Mouse (Mus musculus): ENCODE measurements around the gene Cd83. TPM values are rescaled to one million over a fixed set of nuclear protein-coding genes. Genes with fewer than 3 reads are reported as not detected.

Cd83 gene
- polyA plus RNA-seq (2016; fragmentation: Nextera tagmentation; extraction: Ambion mirVana): 2.9 and 3.4 TPM in 2 replicates

GRCm38 (mm10) chr13:43784725-43785711 lies at the start of gene Cd83:
TSS of gene Cd83 (plus strand) at chr13:43784775.
- Histone ChIP-seq H3K4me3 (peak within 1 kb of the TSS; percentile 76), H3K27ac (replicated peaks) (peak within 1 kb of the TSS; percentile 83), H3K36me3 (replicated peaks) (no peaks in the 10 kb centered on the region), H3K9me3 (no peaks in the 10 kb centered on the region), H3K4me1 (peaks cover 49% of the 10 kb centered on the region), H3K27me3 (replicated peaks; ENCODE audit: low read depth, poor library complexity, severe bottlenecking) (peaks cover 94% of the 10 kb centered on the region)
- 4% methylated on average over 73 of the region's 73 CpGs for WGBS
- DNase-seq (ENCODE audit: low spot score): peak; percentile 68

GRCm38 (mm10) chr13:43739598-43740275 lies 44.8 kb upstream of the Cd83 start:
- H3K36me3 ChIP-seq (replicated peaks): no peaks in the 10 kb centered on the region
- H3K9me3 ChIP-seq: 0 out of 2 replicates have a peak, but pooled peaks cover 3% of the 10 kb centered on the region
- H3K27me3 ChIP-seq (replicated peaks; ENCODE audit: low read depth, poor library complexity, severe bottlenecking): no peaks in the 10 kb centered on the region
- peak overlapping the region; percentile 55 for H3K27ac ChIP-seq (replicated peaks)
- peak; percentile 86 for DNase-seq (ENCODE audit: low spot score)
- no peak overlapping the region for H3K4me3 ChIP-seq
- WGBS: 36% methylated on average over 15 of the region's 15 CpGs
- H3K4me1 ChIP-seq: peaks cover 7% of the 10 kb centered on the region; the same call in 1 of the 2 replicates

GRCm38 (mm10) chr13:43740276-43740608 lies 44.3 kb upstream of the Cd83 start:
- 84% methylated on average over 7 of the region's 7 CpGs for WGBS
- no peak for DNase-seq (ENCODE audit: low spot score)
- peaks cover 7% of the 10 kb centered on the region; the same call in 1 of the 2 replicates for H3K4me1 ChIP-seq
- 0 out of 2 replicates have a peak, but pooled peaks cover 3% of the 10 kb centered on the region for H3K9me3 ChIP-seq
- H3K36me3 ChIP-seq (replicated peaks): no peaks in the 10 kb centered on the region
- no peaks in the 10 kb centered on the region for H3K27me3 ChIP-seq (replicated peaks; ENCODE audit: low read depth, poor library complexity, severe bottlenecking)
- 0 out of 2 replicates have a peak overlapping the region, but pooled peaks have one; percentile 55 for H3K27ac ChIP-seq (replicated peaks)
- no peak overlapping the region for H3K4me3 ChIP-seq

- Histone ChIP-seq H3K4me3 (no peak overlapping the region), H3K9me3 (0 out of 2 replicates have a peak, but pooled peaks cover 3% of the 10 kb centered on the region), H3K27me3 (replicated peaks; ENCODE audit: low read depth, poor library complexity, severe bottlenecking) (no peaks in the 10 kb centered on the region), H3K27ac (replicated peaks) (no peak overlapping the region), H3K36me3 (replicated peaks) (no peaks in the 10 kb centered on the region), H3K4me1 (peaks cover 7% of the 10 kb centered on the region; the same call in 1 of the 2 replicates)
- no peak for DNase-seq (ENCODE audit: low spot score)
- WGBS: 63% methylated on average over 3 of the region's 3 CpGs
These were observed 41.9 kb upstream of the Cd83 start for GRCm38 (mm10) chr13:43742677-43743076.

- Histone ChIP-seq H3K27me3 (replicated peaks; ENCODE audit: low read depth, poor library complexity, severe bottlenecking) (no peaks in the 10 kb centered on the region), H3K4me3 (no peak overlapping the region), H3K4me1 (peaks cover 7% of the 10 kb centered on the region; the same call in 1 of the 2 replicates), H3K36me3 (replicated peaks) (no peaks in the 10 kb centered on the region), H3K27ac (replicated peaks) (no peak overlapping the region), H3K9me3 (0 out of 2 replicates have a peak, but pooled peaks cover 3% of the 10 kb centered on the region)
- 89% methylated on average over 7 of the region's 7 CpGs for WGBS
- DNase-seq (ENCODE audit: low spot score): no peak
These were observed 40.3 kb upstream of the Cd83 start for GRCm38 (mm10) chr13:43744259-43744658.

GRCm38 (mm10) chr13:43750301-43750700 lies 34.3 kb upstream of the Cd83 start:
- Histone ChIP-seq H3K4me1 (0 out of 2 replicates have a peak, but pooled peaks cover 3% of the 10 kb centered on the region), H3K4me3 (no peak overlapping the region), H3K9me3 (no peaks in the 10 kb centered on the region), H3K27ac (replicated peaks) (no peak overlapping the region), H3K36me3 (replicated peaks) (no peaks in the 10 kb centered on the region), H3K27me3 (replicated peaks; ENCODE audit: low read depth, poor library complexity, severe bottlenecking) (no peaks in the 10 kb centered on the region)
- 78% methylated on average over 3 of the region's 3 CpGs for WGBS
- DNase-seq (ENCODE audit: low spot score): no peak

GRCm38 (mm10) chr13:43750966-43751365 lies 33.6 kb upstream of the Cd83 start:
- no peaks in the 10 kb centered on the region for H3K27me3 ChIP-seq (replicated peaks; ENCODE audit: low read depth, poor library complexity, severe bottlenecking)
- no peaks in the 10 kb centered on the region for H3K36me3 ChIP-seq (replicated peaks)
- 92% methylated on average over 6 of the region's 6 CpGs for WGBS
- no peaks in the 10 kb centered on the region for H3K9me3 ChIP-seq
- no peak overlapping the region for H3K27ac ChIP-seq (replicated peaks)
- H3K4me3 ChIP-seq: no peak overlapping the region
- 0 out of 2 replicates have a peak, but pooled peaks cover 3% of the 10 kb centered on the region for H3K4me1 ChIP-seq
- no peak for DNase-seq (ENCODE audit: low spot score)

- H3K4me1 ChIP-seq: 0 out of 2 replicates have a peak, but pooled peaks cover 3% of the 10 kb centered on the region
- no peak overlapping the region for H3K4me3 ChIP-seq
- 82% methylated on average over 7 of the region's 7 CpGs for WGBS
- no peaks in the 10 kb centered on the region for H3K9me3 ChIP-seq
- H3K36me3 ChIP-seq (replicated peaks): no peaks in the 10 kb centered on the region
- DNase-seq (ENCODE audit: low spot score): no peak
- H3K27ac ChIP-seq (replicated peaks): no peak overlapping the region
- no peaks in the 10 kb centered on the region for H3K27me3 ChIP-seq (replicated peaks; ENCODE audit: low read depth, poor library complexity, severe bottlenecking)
These were observed 32.2 kb upstream of the Cd83 start for GRCm38 (mm10) chr13:43752407-43752806.

- WGBS: 77% methylated on average over 9 of the region's 9 CpGs
- Histone ChIP-seq H3K27ac (replicated peaks) (no peak overlapping the region), H3K27me3 (replicated peaks; ENCODE audit: low read depth, poor library complexity, severe bottlenecking) (no peaks in the 10 kb centered on the region), H3K9me3 (no peaks in the 10 kb centered on the region), H3K4me1 (0 out of 2 replicates have a peak, but pooled peaks cover 3% of the 10 kb centered on the region), H3K36me3 (replicated peaks) (no peaks in the 10 kb centered on the region), H3K4me3 (no peak overlapping the region)
- no peak for DNase-seq (ENCODE audit: low spot score)
These were observed 30.9 kb upstream of the Cd83 start for GRCm38 (mm10) chr13:43753652-43754051.

- H3K9me3 ChIP-seq: no peaks in the 10 kb centered on the region
- no peak overlapping the region for H3K4me3 ChIP-seq
- no peaks in the 10 kb centered on the region for H3K36me3 ChIP-seq (replicated peaks)
- WGBS: 85% methylated on average over 3 of the region's 3 CpGs
- no peaks in the 10 kb centered on the region for H3K27me3 ChIP-seq (replicated peaks; ENCODE audit: low read depth, poor library complexity, severe bottlenecking)
- no peak for DNase-seq (ENCODE audit: low spot score)
- 0 out of 2 replicates have a peak, but pooled peaks cover 3% of the 10 kb centered on the region for H3K4me1 ChIP-seq
- H3K27ac ChIP-seq (replicated peaks): no peak overlapping the region
These were observed 30.0 kb upstream of the Cd83 start for GRCm38 (mm10) chr13:43754455-43755128.

GRCm38 (mm10) chr13:43755573-43755972 lies 29.0 kb upstream of the Cd83 start:
- DNase-seq (ENCODE audit: low spot score): no peak
- Histone ChIP-seq H3K27ac (replicated peaks) (no peak overlapping the region), H3K4me1 (0 out of 2 replicates have a peak, but pooled peaks cover 3% of the 10 kb centered on the region), H3K4me3 (no peak overlapping the region), H3K9me3 (no peaks in the 10 kb centered on the region), H3K36me3 (replicated peaks) (no peaks in the 10 kb centered on the region), H3K27me3 (replicated peaks; ENCODE audit: low read depth, poor library complexity, severe bottlenecking) (no peaks in the 10 kb centered on the region)
- WGBS: 76% methylated on average over 7 of the region's 7 CpGs
